Mouse (Mus musculus): ENCODE measurements around the gene Iffo2. TPM values are rescaled to one million over a fixed set of nuclear protein-coding genes. Genes with fewer than 3 reads are reported as not detected.

Gene Iffo2
- polyA plus RNA-seq, 2 experiments: 5.8 to 8.8 TPM

- no peak overlapping the region for H3K9ac ChIP-seq (ENCODE audit: low read depth, low read length, severe bottlenecking)
- H3K4me3 ChIP-seq (replicated peaks; ENCODE audit: low read length): no peak overlapping the region
- no peaks in the 10 kb centered on the region for H3K27me3 ChIP-seq (ENCODE audit: control insufficient read depth, insufficient read depth, low read length)
- no peak for TF ChIP-seq POLR2A (IDR thresholded peaks at IDR 0.05; ENCODE audit: borderline replicate concordance, extremely low read depth, insufficient read depth, insufficient read length)
- WGBS: 37% methylated on average over 4 of the region's 4 CpGs
- no peaks in the 10 kb centered on the region for H3K9me3 ChIP-seq (ENCODE audit: control insufficient read depth, low read length)
- peaks cover 11% of the 10 kb centered on the region for H3K4me1 ChIP-seq (ENCODE audit: control insufficient read depth, insufficient read depth, low read length)
- no peak overlapping the region for H3K27ac ChIP-seq (replicated peaks; ENCODE audit: low read depth, low read length)
- H3K36me3 ChIP-seq (ENCODE audit: control insufficient read depth, insufficient read depth, low read length): no peaks in the 10 kb centered on the region
- ATAC-seq (ENCODE audit: low FRiP score, low read depth) (no peak), DNase-seq (ENCODE audit: low spot score) (no peak)
- no peak overlapping the region for H3K4me2 ChIP-seq (replicated peaks; ENCODE audit: low read depth, low read length, severe bottlenecking)
These were observed 60.1 kb downstream of the Iffo2 start for GRCm38 (mm10) chr4:139590446-139590845.

DNA sequence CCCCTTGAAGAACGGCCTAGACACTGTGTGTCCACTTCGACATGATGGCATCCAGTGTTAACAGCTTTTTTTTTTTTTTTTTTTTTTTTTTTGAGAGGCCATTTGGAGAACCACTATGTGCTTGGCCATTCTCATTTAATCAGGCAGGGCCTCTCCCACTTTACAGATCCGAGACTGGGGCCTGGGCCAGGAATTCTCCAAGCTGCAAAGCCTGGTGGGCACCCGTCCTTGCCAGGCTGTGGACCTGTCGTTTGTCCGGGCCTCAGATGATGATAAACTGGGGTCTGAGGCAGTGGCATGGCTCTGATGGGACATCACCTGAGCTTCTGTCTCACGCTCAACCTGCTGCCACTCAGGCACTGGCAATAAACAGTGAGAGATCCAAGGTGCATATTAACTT is 62.5 kb downstream of the Iffo2 start:
- no peak overlapping the region for H3K9ac ChIP-seq (ENCODE audit: low read depth, low read length, severe bottlenecking)
- H3K36me3 ChIP-seq (ENCODE audit: control insufficient read depth, insufficient read depth, low read length): no peaks in the 10 kb centered on the region
- ATAC-seq (ENCODE audit: low FRiP score, low read depth) (no peak), DNase-seq (ENCODE audit: low spot score) (no peak)
- WGBS: 53% methylated on average over 7 of the region's 7 CpGs
- H3K27ac ChIP-seq (replicated peaks; ENCODE audit: low read depth, low read length): no peak overlapping the region
- H3K27me3 ChIP-seq (ENCODE audit: control insufficient read depth, insufficient read depth, low read length): no peaks in the 10 kb centered on the region
- H3K9me3 ChIP-seq (ENCODE audit: control insufficient read depth, low read length): no peaks in the 10 kb centered on the region
- TF ChIP-seq POLR2A (IDR thresholded peaks at IDR 0.05; ENCODE audit: borderline replicate concordance, extremely low read depth, insufficient read depth, insufficient read length): no peak
- H3K4me3 ChIP-seq (replicated peaks; ENCODE audit: low read length): no peak overlapping the region
- H3K4me1 ChIP-seq (ENCODE audit: control insufficient read depth, insufficient read depth, low read length): peaks cover 33% of the 10 kb centered on the region
- H3K4me2 ChIP-seq (replicated peaks; ENCODE audit: low read depth, low read length, severe bottlenecking): no peak overlapping the region

DNA sequence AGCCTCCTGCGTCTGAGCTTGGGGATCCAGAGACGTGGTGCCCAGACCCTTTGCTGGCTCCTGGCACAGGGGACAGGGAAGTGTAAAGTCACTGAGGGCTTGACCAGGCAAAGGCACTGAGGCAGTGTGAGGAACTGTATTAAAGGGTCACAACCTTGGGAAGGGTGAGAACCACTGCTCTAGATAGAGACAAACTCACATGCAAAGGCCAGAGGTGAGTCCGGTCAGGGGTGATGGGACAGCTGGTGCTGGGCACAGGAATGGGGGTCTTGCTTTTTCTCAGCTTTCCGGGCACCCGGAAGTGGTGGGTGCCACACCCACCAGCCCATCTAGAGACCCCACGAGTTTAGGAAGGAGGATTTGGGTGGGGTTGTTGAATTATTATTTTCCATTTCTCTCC is 63.0 kb downstream of the Iffo2 start:
- Histone ChIP-seq H3K36me3 (ENCODE audit: control insufficient read depth, insufficient read depth, low read length) (no peaks in the 10 kb centered on the region), H3K9me3 (ENCODE audit: control insufficient read depth, low read length) (no peaks in the 10 kb centered on the region), H3K9ac (ENCODE audit: low read depth, low read length, severe bottlenecking) (no peak overlapping the region), H3K4me2 (replicated peaks; ENCODE audit: low read depth, low read length, severe bottlenecking) (no peak overlapping the region), H3K4me1 (ENCODE audit: control insufficient read depth, insufficient read depth, low read length) (peaks cover 37% of the 10 kb centered on the region), H3K27me3 (ENCODE audit: control insufficient read depth, insufficient read depth, low read length) (no peaks in the 10 kb centered on the region), H3K27ac (replicated peaks; ENCODE audit: low read depth, low read length) (no peak overlapping the region), H3K4me3 (replicated peaks; ENCODE audit: low read length) (no peak overlapping the region)
- ATAC-seq (ENCODE audit: low FRiP score, low read depth) (no peak), DNase-seq (ENCODE audit: low spot score) (no peak)
- no peak for TF ChIP-seq POLR2A (IDR thresholded peaks at IDR 0.05; ENCODE audit: borderline replicate concordance, extremely low read depth, insufficient read depth, insufficient read length)
- WGBS: 55% methylated on average over 6 of the region's 6 CpGs

DNA sequence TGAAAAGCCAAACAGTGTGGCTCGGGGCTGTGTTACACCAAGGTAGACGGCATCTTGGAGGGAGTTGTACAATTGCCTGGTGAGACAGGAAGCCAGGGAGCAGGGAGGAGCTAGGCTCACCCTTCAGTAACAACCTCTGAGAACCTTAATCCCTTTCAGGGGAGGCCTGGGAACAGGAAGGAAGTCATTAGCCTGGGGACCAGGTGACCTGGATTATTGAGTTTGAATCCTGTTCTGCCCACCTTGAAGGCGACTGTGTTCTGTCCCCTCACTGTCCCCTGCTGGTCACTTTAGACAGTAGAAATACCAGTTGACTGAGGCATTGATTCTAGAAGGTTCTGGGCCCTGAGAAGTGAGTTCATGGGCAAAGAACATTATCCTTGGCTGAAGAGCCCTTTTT is 63.7 kb downstream of the Iffo2 start:
- TF ChIP-seq POLR2A (IDR thresholded peaks at IDR 0.05; ENCODE audit: borderline replicate concordance, extremely low read depth, insufficient read depth, insufficient read length): no peak
- ATAC-seq (ENCODE audit: low FRiP score, low read depth): no peak
- 22% methylated on average over 2 of the region's 3 CpGs for WGBS
- Histone ChIP-seq H3K4me3 (replicated peaks; ENCODE audit: low read length) (no peak overlapping the region), H3K36me3 (ENCODE audit: control insufficient read depth, insufficient read depth, low read length) (no peaks in the 10 kb centered on the region), H3K27me3 (ENCODE audit: control insufficient read depth, insufficient read depth, low read length) (no peaks in the 10 kb centered on the region), H3K9ac (ENCODE audit: low read depth, low read length, severe bottlenecking) (no peak overlapping the region), H3K4me2 (replicated peaks; ENCODE audit: low read depth, low read length, severe bottlenecking) (no peak overlapping the region), H3K4me1 (ENCODE audit: control insufficient read depth, insufficient read depth, low read length) (peaks cover 44% of the 10 kb centered on the region), H3K27ac (replicated peaks; ENCODE audit: low read depth, low read length) (no peak overlapping the region), H3K9me3 (ENCODE audit: control insufficient read depth, low read length) (no peaks in the 10 kb centered on the region)
- no peak for DNase-seq (ENCODE audit: low spot score)

GRCm38 (mm10) chr4:139596715-139597114 is 66.4 kb downstream of the Iffo2 start:
- peak overlapping the region; percentile 93 for H3K27ac ChIP-seq (replicated peaks; ENCODE audit: low read depth, low read length)
- 28% methylated on average over 9 of the region's 9 CpGs for WGBS
- no peaks in the 10 kb centered on the region for H3K27me3 ChIP-seq (ENCODE audit: control insufficient read depth, insufficient read depth, low read length)
- H3K4me3 ChIP-seq (replicated peaks; ENCODE audit: low read length): no peak overlapping the region
- peak overlapping the region; percentile 50; the same call in 1 of the 2 replicates for H3K4me2 ChIP-seq (replicated peaks; ENCODE audit: low read depth, low read length, severe bottlenecking)
- H3K9ac ChIP-seq (ENCODE audit: low read depth, low read length, severe bottlenecking): no peak overlapping the region; the same call in 1 of the 2 replicates
- TF ChIP-seq POLR2A (IDR thresholded peaks at IDR 0.05; ENCODE audit: borderline replicate concordance, extremely low read depth, insufficient read depth, insufficient read length): no peak
- H3K36me3 ChIP-seq (ENCODE audit: control insufficient read depth, insufficient read depth, low read length): no peaks in the 10 kb centered on the region
- no peaks in the 10 kb centered on the region for H3K9me3 ChIP-seq (ENCODE audit: control insufficient read depth, low read length)
- peaks cover 53% of the 10 kb centered on the region for H3K4me1 ChIP-seq (ENCODE audit: control insufficient read depth, insufficient read depth, low read length)
- ATAC-seq (ENCODE audit: low FRiP score, low read depth): no peak
- no peak for DNase-seq (ENCODE audit: low spot score)

All from limb, embryonic 14.5 days (tissue).